Mouse (Mus musculus) kidney, postnatal 4 days (tissue): Measurements from ENCODE around the gene Itsn2.
"Not testable (repeated sequence)": the region's sequence is repeated elsewhere in the genome, so short reads cannot be mapped to it uniquely, and the experiment has no call there.

Experiments used
- DNase-seq, 2 experiments: peaks; one replicate each; pipeline ENCODE4 v3.0.0; 2021; ENCODE audit warnings: mixed read lengths in 2 of 2

Itsn2 gene

GRCm38 (mm10) chr12:4598666-4599428, 6.4 kb downstream of the Itsn2 start:
- no peak for DNase-seq

- no peak for DNase-seq
These were observed 7.3 kb downstream of the Itsn2 start for GRCm38 (mm10) chr12:4599713-4600112.

- DNase-seq: no peak
These were observed 14.2 kb downstream of the Itsn2 start for GRCm38 (mm10) chr12:4606625-4607024.

- DNase-seq: no peak
These were observed 22.3 kb downstream of the Itsn2 start for GRCm38 (mm10) chr12:4614722-4615121.

GRCm38 (mm10) chr12:4624201-4624600, 31.8 kb downstream of the Itsn2 start:
- no peak for DNase-seq

- no peak for DNase-seq
These were observed 40.5 kb downstream of the Itsn2 start for GRCm38 (mm10) chr12:4632957-4633356.

- DNase-seq: no peak
These were observed 46.0 kb downstream of the Itsn2 start for GRCm38 (mm10) chr12:4638438-4638837.

GRCm38 (mm10) chr12:4640737-4641136, 48.3 kb downstream of the Itsn2 start:
- DNase-seq: no peak

- no peak for DNase-seq
These were observed 64.4 kb downstream of the Itsn2 start for GRCm38 (mm10) chr12:4656813-4657212.

- peak in 1 of 2 experiments; percentile 23 for DNase-seq
These were observed 72.7 kb downstream of the Itsn2 start for GRCm38 (mm10) chr12:4664929-4665674.

- no peak for DNase-seq
These were observed 73.2 kb downstream of the Itsn2 start for GRCm38 (mm10) chr12:4665675-4666037.

GRCm38 (mm10) chr12:4676336-4676735, 83.9 kb downstream of the Itsn2 start:
- no peak for DNase-seq

GRCm38 (mm10) chr12:4679971-4680370, 87.5 kb downstream of the Itsn2 start:
- DNase-seq: no peak

GRCm38 (mm10) chr12:4685441-4685840, 93.0 kb downstream of the Itsn2 start:
- no peak for DNase-seq

- DNase-seq: no peak
These were observed 95.9 kb downstream of the Itsn2 start for GRCm38 (mm10) chr12:4688386-4688785.

GRCm38 (mm10) chr12:4689341-4689740, 96.9 kb downstream of the Itsn2 start:
- no peak for DNase-seq

GRCm38 (mm10) chr12:4691193-4691592, 98.8 kb downstream of the Itsn2 start:
- no peak for DNase-seq

GRCm38 (mm10) chr12:4694534-4694933, 102.1 kb downstream of the Itsn2 start:
- DNase-seq: no peak

GRCm38 (mm10) chr12:4705626-4706025, 113.2 kb downstream of the Itsn2 start:
- DNase-seq: not testable (repeated sequence)

- no peak for DNase-seq
These were observed 113.7 kb downstream of the Itsn2 start for GRCm38 (mm10) chr12:4706175-4706574.

GRCm38 (mm10) chr12:4706901-4707300, 114.5 kb downstream of the Itsn2 start:
- DNase-seq: no peak

GRCm38 (mm10) chr12:4707488-4708017, 115.1 kb downstream of the Itsn2 start:
- no peak for DNase-seq

GRCm38 (mm10) chr12:4708296-4708695, 115.9 kb downstream of the Itsn2 start:
- no peak for DNase-seq
